Mouse (Mus musculus) Patski (cell line): ENCODE measurements at regions not wholly inside any gene's neighbourhood (a gene's known extent, or its start where the extent isn't known, plus 50 kb on each side); places are given as distances from the start of the nearest gene placed in this dataset.

Experiments
- ATAC-seq: fragments of 100-300 bp; one replicate; pipeline ENCODE4 v1.8.0; 2021
- CTCF ChIA-PET: fragments of 350-600 bp; sonication (Branson Sonifier 250); formaldehyde crosslinking; loops from one replicate; lab custom pipeline; 2022; ENCODE audit warnings: inconsistent platforms; lab: Charles Lee
- POLR2A ChIA-PET: fragments of 350-600 bp; sonication (Branson Sonifier 250); formaldehyde crosslinking; loops from one replicate; lab custom pipeline; 2022; ENCODE audit warnings: antibody characterized with exemption, inconsistent platforms; lab: Charles Lee
- DNase-seq: peaks from one replicate; pipeline ENCODE4 v3.0.0-alpha.2; 2011; ENCODE audit warnings: low read depth, low spot score
- H3K27me3 ChIP-seq: fragments of 371-371 bp; one replicate; pipeline ENCODE4 v1.5.1; 2021
- CTCF ChIP-seq: fragments of 100-300 bp; IDR thresholded peaks from one replicate; pipeline ENCODE4 v1.5.1; 2021
- in situ Hi-C: fragments of 300-500 bp; cut with MboI; formaldehyde crosslinking; loops from 3 replicates; pipeline ENCODE4 v1.11.1; 2018; ENCODE audit warnings: low pct_unique_long_range_greater_than_20kb, mixed read lengths

GRCm38 (mm10) chrX:66469442-66470311 is 165.7 kb upstream of the 4930447F04Rik start:
- no peak for DNase-seq
- ChIA-PET POLR2A (no interaction called here), CTCF (interaction anchor here (0.7 to 1.0 kb wide), 2 partner anchors 19 to 22 kb away, joined by 3 read pairs; no protein-coding TSS in a partner anchor)
- in situ Hi-C loops, result no loop called here
- ATAC-seq, result no peak
- no peak for TF ChIP-seq CTCF
- peaks cover 20% of the 10 kb centered on the region for H3K27me3 ChIP-seq

GRCm38 (mm10) chrX:66464985-66465384 is 161.0 kb upstream of the 4930447F04Rik start:
- ATAC-seq (no peak), DNase-seq (no peak)
- ChIA-PET CTCF (no interaction called here), POLR2A (no interaction called here)
- H3K27me3 ChIP-seq, result peaks cover 27% of the 10 kb centered on the region
- in situ Hi-C loops, result no loop called here
- TF ChIP-seq CTCF, result no peak

- in situ Hi-C loops, result no loop called here
- POLR2A ChIA-PET, result interaction anchor here (0.7 kb wide), 1 partner anchor 425 kb away, joined by 3 read pairs; no protein-coding TSS in a partner anchor
- CTCF ChIA-PET, result no interaction called here
Measured at GRCm38 (mm10) chrX:66461459-66462001, 157.5 kb upstream of the 4930447F04Rik start.

More at GRCm38 (mm10) chrX:66461459-66462001, 157.5 kb upstream of the 4930447F04Rik start:
- ATAC-seq (no peak), DNase-seq (no peak)
- TF ChIP-seq CTCF, result no peak
- H3K27me3 ChIP-seq, result peaks cover 15% of the 10 kb centered on the region
